Mouse (Mus musculus): ENCODE measurements around the gene Mogs.

DNA sequence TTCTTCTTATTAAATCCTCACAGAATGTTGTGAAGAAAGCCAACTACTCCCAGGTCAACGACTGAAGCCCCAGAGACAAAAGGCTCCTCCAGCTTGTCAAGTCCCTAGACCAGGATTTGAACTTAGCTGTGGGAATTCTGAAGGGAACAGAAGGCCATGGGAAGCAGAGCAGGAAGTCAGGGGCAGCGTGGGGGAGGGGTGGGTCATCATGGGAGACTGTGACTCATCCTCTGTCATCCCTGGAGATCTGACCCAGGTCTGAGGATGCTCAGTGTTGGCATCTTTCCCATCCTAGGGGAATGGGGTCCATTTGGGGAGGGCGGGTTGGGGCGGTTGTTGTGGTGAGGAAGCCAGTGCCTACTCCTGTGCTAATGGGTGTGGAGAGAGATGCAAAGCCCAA, 26.3 kb downstream of the Mogs start:
- TF ChIP-seq CTCF (IDR thresholded peaks at IDR 0.05; ENCODE audit: low read depth, low read length) (no peak), GATA1 (IDR thresholded peaks at IDR 0.05; ENCODE audit: borderline replicate concordance, low read length) (no peak)
